Mouse (Mus musculus) adrenal gland (tissue): ENCODE measurements around the gene Olfr971.
"Not testable (repeated sequence)": the region's sequence is repeated elsewhere in the genome, so short reads cannot be mapped to it uniquely, and the experiment has no call there.

Experiments used
- intact Hi-C: fragments of 180-260 bp; cut with DNase I; formaldehyde crosslinking; loops from one replicate; pipeline ENCODE4 v1.15.1; 2025
- long read RNA-seq, 2 experiments: library from polyadenylated mRNA; unstranded; transcript quantifications; one replicate each; pipeline ENCODE4 v2.0.0; 2020; ENCODE audit warnings: borderline replicate concordance in 1 of 2; ENCODE audit not compliant: insufficient replicate concordance in 1 of 2

Olfr971 gene
- long read RNA-seq, experiment 1, result 0 reads
- long read RNA-seq, experiment 2, result 0 reads

DNA sequence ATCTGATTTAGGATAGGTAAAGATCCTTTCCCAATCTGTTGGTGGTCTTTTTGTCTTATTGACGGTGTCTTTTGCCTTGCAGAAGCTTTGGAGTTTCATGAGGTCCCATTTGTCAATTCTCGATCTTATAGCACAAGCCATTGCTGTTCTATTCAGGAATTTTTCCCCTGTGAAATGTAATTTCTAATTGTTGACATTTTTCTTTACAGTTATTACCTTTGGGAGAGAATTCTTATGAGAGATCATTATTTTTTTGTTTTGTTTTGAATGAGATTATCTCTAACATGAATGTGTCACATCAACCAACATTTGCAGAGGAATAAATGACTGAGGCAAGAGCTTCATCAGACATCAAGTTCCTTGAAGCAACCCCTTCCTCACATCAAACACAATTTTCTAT is at the start of gene Olfr971:
Gene Olfr971, plus strand, starts transcription at position 301 of the 400 bp plus-strand sequence.
- intact Hi-C loops, result not testable (repeated sequence)

DNA sequence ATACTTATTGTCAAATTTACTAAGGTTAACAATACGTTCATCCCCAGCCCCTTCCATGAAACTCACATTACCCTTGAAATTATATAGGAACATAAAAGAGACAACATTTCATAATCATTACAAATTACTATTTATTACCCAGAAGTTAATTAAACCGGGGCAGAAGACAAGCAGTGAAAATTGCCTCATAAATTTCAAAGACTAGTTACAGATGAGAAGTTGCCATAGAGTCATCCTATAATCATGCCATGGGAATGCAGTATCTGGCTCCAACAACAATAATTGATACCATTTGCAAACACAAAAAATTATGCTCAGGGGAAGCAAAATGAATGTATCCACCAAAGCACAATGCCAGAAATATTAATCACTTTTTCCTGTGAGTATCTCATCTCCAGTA is 46.1 kb upstream of the Olfr971 start, which contains the start of gene Olfr969:
Gene Olfr969, plus strand, starts transcription at position 388 of the 400 bp plus-strand sequence.
- intact Hi-C loops, result no loop called here

DNA sequence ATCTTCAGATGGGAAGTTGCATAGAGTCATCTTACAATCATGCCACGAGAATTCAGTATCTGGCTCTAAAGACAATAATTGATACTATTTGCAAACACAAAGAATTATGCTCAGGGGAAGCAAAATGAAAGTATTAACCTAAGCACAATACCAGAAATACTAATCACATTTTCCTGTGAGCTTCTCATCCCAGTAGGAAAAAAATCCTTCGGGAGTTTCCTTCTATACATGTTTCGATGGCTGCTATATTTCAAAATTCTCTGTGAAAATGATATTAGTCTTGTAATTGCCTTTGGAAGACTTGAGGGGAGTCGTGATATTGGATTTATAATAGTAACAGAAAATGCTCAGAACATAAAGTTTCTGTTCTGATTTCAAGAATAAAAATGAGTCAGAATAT is 28.1 kb upstream of the Olfr971 start, which contains the start of gene Olfr970:
Gene Olfr970, plus strand, starts transcription at position 301 of the 400 bp plus-strand sequence.
- intact Hi-C loops, result no loop called here

DNA sequence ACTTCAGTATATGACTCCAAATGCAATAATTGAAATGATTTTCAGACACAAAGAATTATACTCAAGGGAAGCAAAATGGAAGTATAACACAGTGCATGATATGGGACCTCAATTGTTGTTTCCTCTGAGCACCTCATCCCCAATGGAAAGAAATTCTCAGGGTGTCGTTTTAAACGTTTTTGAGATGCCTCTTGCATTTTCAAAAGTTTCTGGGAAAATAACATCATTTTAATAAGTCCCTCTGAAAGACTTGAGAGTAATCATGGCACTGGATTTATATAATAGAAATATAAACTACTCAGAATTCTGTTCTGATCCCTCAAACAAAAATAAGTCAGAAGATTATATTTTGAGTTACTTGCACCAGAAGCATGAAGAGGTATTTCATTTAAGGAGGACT is 29.4 kb downstream of the Olfr971 start, which contains the start of gene Olfr972:
Gene Olfr972, plus strand, starts transcription at position 301 of the 400 bp plus-strand sequence.
- intact Hi-C loops, result no loop called here

DNA sequence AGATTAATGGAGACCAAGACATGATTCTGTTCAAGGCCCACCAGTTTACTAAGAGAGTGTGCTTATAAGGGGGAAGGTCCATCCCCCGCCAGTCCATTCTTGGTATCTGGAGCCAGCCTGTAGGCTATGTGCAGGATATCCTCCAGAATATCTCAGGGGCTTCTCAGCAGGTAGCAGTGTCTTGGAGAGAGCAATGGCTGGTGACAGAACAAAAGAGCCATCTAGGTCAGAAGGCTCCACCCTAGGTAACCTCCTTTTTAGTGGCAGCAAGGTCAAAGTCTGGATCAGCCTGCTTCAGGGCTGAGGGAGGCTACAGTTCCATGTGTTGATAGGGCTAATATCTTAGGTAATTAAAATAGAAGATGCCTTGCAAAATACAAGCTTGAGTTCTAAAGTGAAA is 35.3 kb downstream of the Olfr971 start:
- intact Hi-C loops, result not testable (repeated sequence)

DNA sequence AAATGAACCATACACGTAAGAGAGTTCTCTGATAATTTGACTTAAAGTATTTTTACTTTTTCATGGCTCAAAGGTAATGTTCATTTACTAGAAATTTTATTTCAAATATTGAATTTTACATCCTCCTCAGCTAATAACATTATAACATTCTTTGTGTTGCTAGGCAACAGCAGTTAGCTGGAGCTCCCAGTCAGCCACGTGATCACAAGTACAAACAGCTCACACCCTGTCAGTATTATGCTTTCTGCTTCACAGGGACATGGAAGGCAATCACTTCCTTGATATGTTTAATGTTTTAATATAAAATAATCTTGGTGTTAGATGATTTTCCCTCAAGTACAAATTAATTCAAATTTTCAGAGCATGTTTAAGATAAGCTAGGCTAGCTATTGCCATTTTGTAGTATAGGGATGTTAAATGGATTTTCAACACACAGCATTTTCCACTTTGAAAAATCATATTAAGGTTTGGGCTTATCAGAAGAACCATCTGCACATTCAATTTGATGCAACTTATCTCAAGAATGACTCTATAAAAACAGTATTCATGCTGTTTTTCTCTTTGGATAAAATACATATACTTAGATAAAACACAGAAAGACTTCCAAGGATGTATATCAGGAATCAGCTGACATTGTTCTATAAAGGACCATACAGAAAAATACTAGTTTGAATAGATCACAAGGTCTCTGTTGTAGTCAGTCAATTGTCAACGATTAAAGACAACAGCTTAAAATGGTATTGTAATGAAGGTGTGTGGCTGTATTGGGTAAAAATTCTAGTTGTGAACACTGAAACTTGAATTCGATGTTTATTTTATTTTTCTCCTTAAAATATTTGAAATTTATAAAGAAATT is 41.1 kb downstream of the Olfr971 start:
- intact Hi-C loops, result not testable (repeated sequence)
